Mouse (Mus musculus) heart, embryonic 11.5 days (tissue): ENCODE data around the gene Herc2. TPM values are rescaled to one million over a fixed set of nuclear protein-coding genes. Genes with fewer than 3 reads are reported as not detected.

Experiments
- ATAC-seq: fragments of 200-750 bp; cut with Nextera tagmentation; replicated peaks from 2 replicates; pipeline ENCODE4 v1.8.0; 2017; ENCODE audit warnings: moderate library complexity; ENCODE audit not compliant: insufficient number of reproducible peaks, low FRiP score, low TSS enrichment
- H3K27ac ChIP-seq: fragments of 300-500 bp; sonication (generic); 2 replicates; pipeline ENCODE4 v1.5.1; 2014; ENCODE audit warnings: mild to moderate bottlenecking, low read depth, low read length
- H3K27me3 ChIP-seq: fragments of 300-500 bp; sonication (generic); 2 replicates; pipeline ENCODE4 v1.6.1; 2014; ENCODE audit warnings: mild to moderate bottlenecking, low read length, mixed read lengths; ENCODE audit not compliant: control insufficient read depth, insufficient read depth
- H3K36me3 ChIP-seq: fragments of 300-500 bp; sonication (generic); 2 replicates; pipeline ENCODE4 v1.6.1; 2014; ENCODE audit warnings: mild to moderate bottlenecking, low read length, moderate library complexity, mixed read lengths; ENCODE audit not compliant: control insufficient read depth, insufficient read depth
- H3K4me1 ChIP-seq: fragments of 300-500 bp; sonication (generic); 2 replicates; pipeline ENCODE4 v1.6.1; 2014; ENCODE audit warnings: low read length; ENCODE audit not compliant: control insufficient read depth, insufficient read depth
- H3K4me2 ChIP-seq: fragments of 300-500 bp; sonication (generic); 2 replicates; pipeline ENCODE4 v1.6.1; 2014; ENCODE audit warnings: mild to moderate bottlenecking, moderate library complexity
- H3K4me3 ChIP-seq: fragments of 300-500 bp; sonication (generic); 2 replicates; pipeline ENCODE4 v1.5.1; 2014; ENCODE audit warnings: low read depth, low read length
- H3K9ac ChIP-seq: fragments of 300-500 bp; sonication (generic); 2 replicates; pipeline ENCODE4 v1.6.1; 2014; ENCODE audit warnings: mild to moderate bottlenecking, low read depth, low read length, moderate library complexity
- H3K9me3 ChIP-seq: fragments of 300-500 bp; sonication (generic); replicated peaks from 2 replicates; pipeline ENCODE4 v1.6.1; 2016; ENCODE audit warnings: low read length; ENCODE audit not compliant: control insufficient read depth
- WGBS: fragments of 180-500 bp; shearing (Covaris S2); extraction: QIAGEN DNeasy Blood & Tissue Kit; methylation state at CpG from one replicate; pipeline ENCODE4 v1.1.7; 2014; ENCODE audit not compliant: insufficient replicate concordance; 5-methylcytosine and 5-hydroxymethylcytosine counted together
- polyA plus RNA-seq: library from polyadenylated mRNA; unstranded; fragments of >200 nt; fragmentation: Nextera tagmentation; extraction: Ambion mirVana; gene quantifications from 2 replicates; pipeline ENCODE4 v1.2.1, GENCODE M21; 2014

The Herc2 gene
- polyA plus RNA-seq, 1 experiment from 2014 or later, result 21.1 TPM

DNA sequence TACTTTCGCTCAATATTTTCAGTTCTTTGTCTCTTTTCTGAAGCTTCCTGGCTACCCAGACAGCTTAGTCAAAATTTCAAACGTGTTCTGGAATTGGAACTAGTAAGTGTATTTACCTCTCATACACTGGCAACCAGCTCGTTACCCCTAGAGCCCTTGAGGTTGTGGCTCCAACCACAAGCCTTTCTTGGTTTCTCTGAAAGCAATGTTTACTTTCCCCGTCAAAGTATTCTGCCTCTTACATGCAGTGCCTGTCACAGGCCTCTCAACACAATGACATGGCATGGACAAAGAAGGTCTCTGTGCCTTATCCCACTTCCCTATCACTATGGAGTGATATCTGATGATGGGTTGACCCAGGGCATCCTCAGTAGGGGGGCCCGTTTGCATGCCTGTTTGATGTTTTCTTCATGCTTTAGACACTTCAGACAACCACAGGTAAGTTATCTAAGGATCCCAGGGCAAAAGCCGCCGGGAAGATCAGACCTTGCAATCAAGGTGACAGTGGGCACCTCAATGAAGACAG, 31.5 kb upstream of the Herc2 start:
- 0 out of 2 replicates have a peak, but pooled peaks have one; percentile 5 for ATAC-seq
- H3K27ac ChIP-seq, result peak overlapping the region; percentile 73

DNA sequence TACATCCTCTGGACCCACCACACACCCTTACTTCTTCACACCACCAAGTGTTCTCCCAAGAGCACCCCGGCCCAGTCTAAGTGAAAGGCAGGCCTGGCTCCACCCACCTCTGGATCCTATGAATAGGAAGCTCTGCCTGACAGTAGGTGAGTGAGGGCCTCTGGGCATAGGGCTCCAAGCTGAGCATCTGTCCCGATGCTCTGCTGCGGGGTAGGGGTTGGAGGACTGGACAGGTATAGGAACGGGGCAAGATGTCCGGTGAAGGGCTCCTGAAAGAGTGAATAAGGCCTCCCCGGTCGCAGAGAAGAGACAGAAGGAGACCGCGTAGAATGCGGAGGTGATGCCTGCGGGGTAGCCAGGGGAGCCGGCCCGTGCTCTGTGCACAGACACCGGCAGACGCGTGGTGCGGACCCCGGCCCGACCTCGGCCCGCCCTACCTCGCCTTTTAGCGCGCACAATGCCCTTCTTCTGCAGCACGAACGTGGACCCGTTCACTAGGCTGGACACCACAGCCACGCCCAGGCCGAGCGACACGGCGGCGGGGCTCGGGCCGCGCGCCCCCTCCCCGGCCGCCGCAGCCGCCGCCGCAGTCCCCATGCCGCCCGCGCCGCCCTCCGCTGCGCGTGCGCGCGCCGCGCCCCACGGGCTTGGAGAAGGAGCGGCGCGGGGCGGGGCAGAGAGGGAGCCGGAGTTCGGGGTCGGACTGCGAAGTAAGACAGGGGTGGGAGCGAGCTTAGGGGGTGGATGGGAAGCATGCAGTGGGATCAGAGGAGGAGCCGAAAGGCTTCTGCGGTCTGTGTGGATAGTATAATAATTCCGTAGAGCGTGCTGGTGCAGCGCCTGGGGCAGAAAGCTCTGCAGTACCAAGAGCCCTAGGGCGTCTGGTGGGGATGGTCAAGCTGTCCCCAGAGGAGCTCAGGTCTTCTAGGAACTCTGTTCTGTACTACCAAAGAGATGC, 30.7 kb upstream of the Herc2 start:
- Histone ChIP-seq H3K27me3 (no peaks in the 10 kb centered on the region), H3K4me1 (no peaks in the 10 kb centered on the region), H3K4me2 (peak overlapping the region; percentile 84), H3K9ac (peak overlapping the region; percentile 89), H3K36me3 (no peaks in the 10 kb centered on the region), H3K9me3 (no peaks in the 10 kb centered on the region), H3K4me3 (peak overlapping the region; percentile 80), H3K27ac (peak overlapping the region; percentile 73)
- peak; percentile 87 for ATAC-seq
- 1% methylated on average over 69 of the region's 71 CpGs for WGBS

More for the DNA sequence above, 31.5 kb upstream of the Herc2 start:
- Histone ChIP-seq H3K4me3 (peak overlapping the region; percentile 80), H3K27me3 (no peaks in the 10 kb centered on the region), H3K9me3 (no peaks in the 10 kb centered on the region), H3K9ac (peak overlapping the region; percentile 89), H3K4me1 (no peaks in the 10 kb centered on the region), H3K36me3 (no peaks in the 10 kb centered on the region), H3K4me2 (peak overlapping the region; percentile 84)
- 43% methylated on average over 7 of the region's 7 CpGs for WGBS

DNA sequence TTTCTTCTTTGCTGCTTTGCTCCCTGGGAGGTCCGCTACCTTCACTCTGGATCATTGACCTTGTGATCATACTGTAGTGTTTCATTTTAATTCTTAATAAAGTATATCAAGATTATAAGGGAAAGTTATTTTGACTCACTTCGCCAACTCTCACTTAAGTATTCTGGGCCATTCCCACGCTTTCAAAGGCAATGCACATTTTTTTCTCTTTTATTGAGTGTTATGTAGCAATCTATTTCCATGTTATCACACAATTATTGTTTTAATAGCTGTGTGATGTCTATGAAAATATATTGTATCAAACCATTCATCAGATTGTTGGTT, 30.1 kb upstream of the Herc2 start, which contains the start of gene Nipa1:
Gene Nipa1 (minus strand): TSS at position 25 of the 324 bp plus-strand sequence.
- Histone ChIP-seq H3K27me3 (no peaks in the 10 kb centered on the region), H3K4me3 (peak within 1 kb of the TSS; percentile 80), H3K9ac (peak within 1 kb of the TSS; percentile 89), H3K4me2 (peak within 1 kb of the TSS; percentile 84), H3K36me3 (no peaks in the 10 kb centered on the region), H3K27ac (peak within 1 kb of the TSS; percentile 73), H3K9me3 (no peaks in the 10 kb centered on the region), H3K4me1 (no peaks in the 10 kb centered on the region)
- ATAC-seq, result no peak
- WGBS, result 55% methylated on average over 3 of the region's 3 CpGs

DNA sequence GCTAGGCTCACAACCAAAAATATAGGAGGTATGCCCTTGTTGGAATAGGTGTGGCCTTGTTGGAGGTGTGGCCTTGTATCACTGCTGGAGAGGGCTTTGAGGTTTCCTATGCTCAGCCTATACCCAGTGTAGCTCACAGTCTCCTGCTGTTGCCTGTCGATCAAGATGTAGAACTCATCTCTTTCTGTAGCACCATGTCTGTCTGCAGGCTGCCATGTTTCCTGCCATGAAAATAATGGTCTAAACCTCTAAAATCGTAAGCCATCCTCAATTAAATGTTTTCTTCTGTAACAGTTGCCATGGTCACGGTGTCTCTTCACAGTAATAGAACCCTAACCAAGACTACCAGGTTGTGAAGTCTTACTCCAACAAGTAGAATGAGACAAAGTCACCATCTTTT, 26.4 kb upstream of the Herc2 start:
- Histone ChIP-seq H3K4me2 (no peak overlapping the region), H3K27ac (no peak overlapping the region), H3K4me3 (no peak overlapping the region), H3K27me3 (no peaks in the 10 kb centered on the region), H3K4me1 (no peaks in the 10 kb centered on the region), H3K9ac (no peak overlapping the region), H3K9me3 (no peaks in the 10 kb centered on the region), H3K36me3 (no peaks in the 10 kb centered on the region)
- WGBS, result 85% methylated on average over 3 of the region's 3 CpGs
- ATAC-seq, result no peak

DNA sequence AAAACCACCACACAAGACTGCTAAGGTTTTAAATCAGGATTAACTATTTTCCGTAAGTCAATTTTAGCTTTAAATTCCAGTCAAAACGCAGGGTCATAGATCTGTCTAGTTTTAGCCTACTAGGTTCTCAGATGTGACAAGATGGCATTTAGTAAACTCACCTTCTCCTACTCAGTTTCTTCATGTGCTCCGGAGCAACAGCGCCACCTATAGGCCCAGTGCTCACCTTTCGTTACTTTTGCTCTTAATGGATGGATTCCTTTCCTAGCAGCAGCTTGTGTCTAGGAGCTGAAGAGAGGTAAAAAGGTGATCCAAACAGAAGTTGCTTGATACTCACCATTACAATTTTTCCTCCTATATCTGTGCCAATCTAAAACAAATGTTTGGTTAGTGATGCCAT, 7.6 kb upstream of the Herc2 start:
- Histone ChIP-seq H3K9me3 (no peaks in the 10 kb centered on the region), H3K4me2 (no peak overlapping the region), H3K4me1 (no peaks in the 10 kb centered on the region), H3K4me3 (no peak overlapping the region), H3K36me3 (no peaks in the 10 kb centered on the region), H3K27ac (no peak overlapping the region), H3K9ac (no peak overlapping the region), H3K27me3 (no peaks in the 10 kb centered on the region)
- ATAC-seq, result no peak
- WGBS, result 13% methylated on average over 5 of the region's 5 CpGs

DNA sequence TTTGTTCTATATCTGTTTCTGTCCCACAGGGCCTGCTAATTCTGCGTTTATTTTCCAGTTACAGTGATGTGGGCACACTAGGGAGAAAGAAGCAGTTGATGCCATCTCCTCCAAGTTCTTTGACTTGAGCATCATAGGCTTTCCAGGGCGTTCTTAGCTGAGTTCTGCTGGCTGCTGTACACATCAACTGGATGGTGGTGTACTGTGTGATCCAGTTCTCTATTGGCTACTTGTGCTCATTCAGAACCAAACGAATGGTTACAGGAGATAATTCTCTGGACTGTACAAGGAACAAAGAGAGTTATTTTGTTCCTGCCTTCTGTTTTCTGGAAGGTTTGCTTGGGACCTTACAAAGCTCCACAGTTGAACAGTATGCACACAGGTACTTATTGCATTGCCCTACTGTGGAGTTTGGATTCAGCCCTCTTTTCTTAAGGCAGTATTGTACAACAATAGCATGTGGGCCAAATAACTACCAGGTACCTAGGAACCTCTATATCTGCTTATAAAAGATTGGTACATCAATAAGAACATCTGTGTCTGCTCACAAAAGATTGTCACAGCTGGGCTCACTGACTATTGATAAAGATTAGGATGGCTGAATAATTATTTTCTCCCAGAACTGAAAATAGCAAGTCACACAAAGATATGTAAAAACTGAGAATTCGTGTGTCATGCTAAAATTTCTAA, 6.3 kb upstream of the Herc2 start:
- H3K27me3 ChIP-seq, result no peaks in the 10 kb centered on the region
- no peak overlapping the region for H3K27ac ChIP-seq
- H3K9me3 ChIP-seq, result no peaks in the 10 kb centered on the region
- H3K4me3 ChIP-seq, result no peak overlapping the region
- no peak for ATAC-seq
- no peaks in the 10 kb centered on the region for H3K36me3 ChIP-seq
- whole genome bisulfite sequencing, result 57% methylated on average over 4 of the region's 4 CpGs
- H3K4me2 ChIP-seq, result no peak overlapping the region
- no peaks in the 10 kb centered on the region for H3K4me1 ChIP-seq
- H3K9ac ChIP-seq, result no peak overlapping the region

DNA sequence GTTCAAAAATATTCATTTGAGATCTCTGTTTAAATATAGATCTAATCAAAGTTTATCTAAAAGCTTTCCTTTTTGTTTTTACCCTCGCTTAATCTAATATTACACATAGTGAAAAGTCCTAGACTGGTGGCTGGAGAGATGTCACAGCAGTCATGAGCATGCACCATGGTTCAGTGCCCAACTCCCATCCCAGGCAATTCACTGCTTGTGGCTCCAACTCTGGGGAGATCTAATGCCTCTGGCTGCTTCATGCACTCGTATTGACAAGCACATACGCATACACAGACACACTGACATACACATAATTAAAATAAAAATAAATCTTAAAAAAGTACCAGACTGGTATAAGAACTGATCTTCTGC, 5.7 kb upstream of the Herc2 start:
- ATAC-seq, result no peak
- no peaks in the 10 kb centered on the region for H3K36me3 ChIP-seq
- 78% methylated on average over 3 of the region's 3 CpGs for WGBS

DNA sequence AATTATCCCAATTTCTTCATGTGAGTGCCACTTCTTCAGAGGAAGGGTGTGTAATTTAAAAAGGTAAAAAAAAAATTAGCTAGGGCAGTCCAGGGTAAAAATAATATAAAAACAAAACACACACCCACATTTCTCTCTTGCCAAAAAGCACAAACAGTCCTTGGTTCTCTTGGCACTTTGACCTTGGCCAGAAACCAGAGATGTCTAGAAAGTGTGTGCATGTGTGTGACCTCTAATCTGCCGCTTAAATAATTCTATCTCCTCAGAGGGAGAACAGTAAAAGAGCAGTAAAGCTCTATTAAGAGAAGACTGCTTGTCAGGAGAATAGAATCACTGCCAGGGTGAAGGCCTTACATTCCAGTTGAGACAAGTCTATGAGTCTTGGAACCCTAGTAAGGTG, 2.8 kb upstream of the Herc2 start:
- peaks cover 5% of the 10 kb centered on the region for H3K4me1 ChIP-seq
- H3K27ac ChIP-seq, result no peak overlapping the region
- no peaks in the 10 kb centered on the region for H3K36me3 ChIP-seq
- no peak overlapping the region for H3K4me2 ChIP-seq
- H3K27me3 ChIP-seq, result no peaks in the 10 kb centered on the region
- ATAC-seq, result no peak
- no peak overlapping the region for H3K4me3 ChIP-seq
- WGBS, result 76% methylated on average over 1 of the region's 1 CpGs
- H3K9me3 ChIP-seq, result no peaks in the 10 kb centered on the region
- no peak overlapping the region for H3K9ac ChIP-seq

More for the DNA sequence above, 5.7 kb upstream of the Herc2 start:
- no peak overlapping the region for H3K27ac ChIP-seq
- H3K9ac ChIP-seq, result no peak overlapping the region
- no peak overlapping the region for H3K4me3 ChIP-seq
- no peaks in the 10 kb centered on the region for H3K9me3 ChIP-seq
- no peak overlapping the region for H3K4me2 ChIP-seq
- no peaks in the 10 kb centered on the region for H3K27me3 ChIP-seq
- no peaks in the 10 kb centered on the region for H3K4me1 ChIP-seq
